Mouse (Mus musculus) neural tube, embryonic 14.5 days (tissue): ENCODE results near the gene Rab7b. TPM values are rescaled to one million over a fixed set of nuclear protein-coding genes. Genes with fewer than 3 reads are reported as not detected.

Experiments used
- ATAC-seq: fragments of 200-750 bp; cut with Nextera tagmentation; 2 replicates; pipeline ENCODE4 v1.8.0; 2017; ENCODE audit warnings: low read depth, mild to moderate bottlenecking, moderate TSS enrichment, moderate library complexity
- H3K27ac ChIP-seq: fragments of 300-500 bp; sonication (generic); 2 replicates; pipeline ENCODE4 v1.5.1; 2014; ENCODE audit warnings: low read depth, mild to moderate bottlenecking, control low read depth, low read length, moderate library complexity, mixed read lengths
- H3K27me3 ChIP-seq: fragments of 300-500 bp; sonication (generic); 2 replicates; pipeline ENCODE4 v1.6.1; 2014; ENCODE audit warnings: low read length; ENCODE audit not compliant: control insufficient read depth, insufficient read depth
- H3K36me3 ChIP-seq: fragments of 300-500 bp; sonication (generic); 2 replicates; pipeline ENCODE4 v1.6.1; 2014; ENCODE audit warnings: low read length, mixed read lengths; ENCODE audit not compliant: control insufficient read depth, insufficient read depth
- H3K4me1 ChIP-seq: fragments of 300-500 bp; sonication (generic); 2 replicates; pipeline ENCODE4 v1.6.1; 2014; ENCODE audit warnings: low read length; ENCODE audit not compliant: control insufficient read depth, insufficient read depth
- H3K4me2 ChIP-seq: fragments of 300-500 bp; sonication (generic); 2 replicates; pipeline ENCODE4 v1.6.1; 2014; ENCODE audit warnings: mild to moderate bottlenecking, low read depth, low read length, control low read depth
- H3K4me3 ChIP-seq: fragments of 300-500 bp; sonication (generic); 2 replicates; pipeline ENCODE4 v1.5.1; 2014; ENCODE audit warnings: low read depth, low read length, control low read depth, mixed read lengths
- H3K9ac ChIP-seq: fragments of 300-500 bp; sonication (generic); replicated peaks from 2 replicates; pipeline ENCODE4 v1.6.1; 2014; ENCODE audit warnings: low read depth, mild to moderate bottlenecking, control low read depth, low read length, mixed read lengths
- H3K9me3 ChIP-seq: fragments of 300-500 bp; sonication (generic); 2 replicates; pipeline ENCODE4 v1.6.1; 2016; ENCODE audit warnings: low read length; ENCODE audit not compliant: control insufficient read depth
- WGBS: fragments of 180-500 bp; shearing (Covaris S2); extraction: QIAGEN DNeasy Blood & Tissue Kit; methylation state at CpG from one replicate; pipeline ENCODE4 v1.1.7; 2014; 5-methylcytosine and 5-hydroxymethylcytosine counted together
- polyA plus RNA-seq: library from polyadenylated mRNA; unstranded; fragments of >200 nt; fragmentation: Nextera tagmentation; extraction: Ambion mirVana; gene quantifications from 2 replicates; pipeline ENCODE4 v1.2.1, GENCODE M21; 2014

Gene Rab7b
- polyA plus RNA-seq, 1 experiment from 2014 or later, result 0.48 TPM

DNA sequence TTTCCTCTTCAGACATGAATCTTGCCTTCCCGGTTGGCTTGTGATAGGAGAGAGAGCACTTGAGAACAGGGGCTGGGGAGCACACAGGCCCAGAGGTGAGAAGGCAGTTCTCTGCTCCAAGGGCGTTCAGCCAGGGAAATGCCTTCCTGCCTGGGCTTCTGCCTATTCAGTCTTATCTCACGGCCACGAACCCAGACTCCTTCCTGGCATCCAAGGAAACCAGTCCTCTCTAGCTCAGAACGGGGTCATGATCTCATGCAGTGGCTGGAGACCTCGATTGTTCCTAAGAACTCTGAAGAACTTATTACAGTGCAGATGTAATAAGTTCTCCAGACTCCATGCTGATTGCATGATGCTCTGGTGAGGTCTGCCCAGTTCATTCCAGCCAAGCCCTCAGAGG is 38.1 kb downstream of the Rab7b start:
- H3K36me3 ChIP-seq, result no peaks in the 10 kb centered on the region
- H3K9me3 ChIP-seq, result no peaks in the 10 kb centered on the region
- H3K4me1 ChIP-seq, result no peaks in the 10 kb centered on the region
- WGBS, result 82% methylated on average over 6 of the region's 6 CpGs
- H3K27ac ChIP-seq, result no peak overlapping the region
- H3K9ac ChIP-seq, result no peak overlapping the region
- ATAC-seq, result no peak
- no peaks in the 10 kb centered on the region for H3K27me3 ChIP-seq
- H3K4me3 ChIP-seq, result no peak overlapping the region
- no peak overlapping the region for H3K4me2 ChIP-seq

DNA sequence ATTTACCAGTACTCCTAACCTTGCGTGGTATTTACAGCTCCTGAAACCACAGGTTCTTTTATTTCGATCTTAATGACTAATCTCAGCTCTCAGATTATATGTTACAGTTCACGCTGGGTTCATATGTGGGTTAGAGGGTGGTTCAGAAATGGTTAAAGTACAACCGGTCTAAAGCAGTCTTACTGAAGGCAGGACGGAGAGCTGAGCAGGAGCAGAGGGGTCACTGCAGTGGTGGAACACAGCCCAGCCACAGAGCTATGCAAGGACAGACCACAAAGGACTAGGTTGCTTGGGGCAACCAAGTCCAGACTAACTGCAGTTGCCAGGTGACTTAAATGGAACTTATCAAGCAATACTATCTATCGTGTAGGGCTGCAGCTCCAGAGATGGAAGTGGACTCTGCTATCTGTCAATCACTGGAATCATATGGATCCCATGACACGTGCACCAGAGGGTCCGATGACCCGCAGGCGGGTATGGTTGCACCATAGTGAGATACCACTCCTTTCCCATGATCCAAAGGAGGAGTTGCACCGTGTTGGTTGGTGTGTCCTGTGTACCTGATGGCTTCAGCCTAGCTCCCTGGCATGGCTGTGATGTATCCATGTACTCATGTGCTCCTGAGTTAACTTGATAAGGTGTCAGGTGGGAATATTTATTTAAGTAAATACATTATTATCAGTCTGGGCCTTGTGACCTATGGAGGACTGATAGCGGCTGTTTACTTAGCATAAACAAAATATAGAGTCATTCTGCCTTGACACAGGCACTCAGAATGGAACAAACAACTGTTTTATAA is 42.3 kb downstream of the Rab7b start:
- H3K27me3 ChIP-seq, result no peaks in the 10 kb centered on the region
- H3K4me3 ChIP-seq, result no peak overlapping the region
- no peak overlapping the region for H3K27ac ChIP-seq
- ATAC-seq, result no peak
- H3K36me3 ChIP-seq, result no peaks in the 10 kb centered on the region
- no peak overlapping the region for H3K4me2 ChIP-seq
- no peak overlapping the region for H3K9ac ChIP-seq
- H3K4me1 ChIP-seq, result no peaks in the 10 kb centered on the region
- 81% methylated on average over 12 of the region's 12 CpGs for WGBS
- H3K9me3 ChIP-seq, result no peaks in the 10 kb centered on the region

DNA sequence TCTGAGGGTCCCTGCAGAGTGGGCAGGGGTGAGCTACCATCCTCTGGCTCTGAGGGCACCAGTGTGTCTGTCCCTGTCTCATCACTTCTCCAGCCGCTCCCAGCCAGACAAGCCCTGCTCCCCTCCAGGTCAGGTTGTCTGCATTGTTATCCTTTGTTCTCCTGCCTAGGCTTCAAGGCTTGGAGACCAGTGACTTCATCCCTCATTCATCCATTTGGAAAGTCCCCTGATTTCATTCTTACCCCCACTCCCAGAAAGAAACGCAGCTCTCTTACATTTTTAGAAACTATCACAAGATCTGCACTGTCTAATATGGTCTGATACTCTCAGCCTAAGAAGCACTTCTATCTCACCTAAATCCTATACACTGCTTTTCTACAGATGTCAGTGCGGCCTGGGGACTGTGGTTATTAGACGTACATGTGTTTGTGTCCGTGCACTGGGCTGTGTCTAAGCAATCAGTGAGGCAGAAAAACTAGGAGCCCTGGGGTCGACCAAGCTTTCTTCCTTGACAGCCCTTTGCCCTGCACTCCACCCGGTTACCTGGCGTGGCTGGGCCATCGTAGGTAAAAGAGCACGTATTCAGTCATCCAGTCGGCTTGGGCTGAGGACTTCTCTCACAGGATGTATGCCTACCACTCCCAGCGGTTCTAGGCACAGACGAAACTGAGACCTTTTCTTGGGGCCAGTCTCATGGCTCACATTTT is 45.1 kb downstream of the Rab7b start:
- Histone ChIP-seq H3K4me2 (no peak overlapping the region), H3K4me1 (no peaks in the 10 kb centered on the region), H3K27me3 (no peaks in the 10 kb centered on the region), H3K4me3 (no peak overlapping the region), H3K27ac (no peak overlapping the region), H3K36me3 (no peaks in the 10 kb centered on the region), H3K9me3 (no peaks in the 10 kb centered on the region), H3K9ac (no peak overlapping the region)
- WGBS, result 69% methylated on average over 13 of the region's 13 CpGs
- no peak for ATAC-seq

DNA sequence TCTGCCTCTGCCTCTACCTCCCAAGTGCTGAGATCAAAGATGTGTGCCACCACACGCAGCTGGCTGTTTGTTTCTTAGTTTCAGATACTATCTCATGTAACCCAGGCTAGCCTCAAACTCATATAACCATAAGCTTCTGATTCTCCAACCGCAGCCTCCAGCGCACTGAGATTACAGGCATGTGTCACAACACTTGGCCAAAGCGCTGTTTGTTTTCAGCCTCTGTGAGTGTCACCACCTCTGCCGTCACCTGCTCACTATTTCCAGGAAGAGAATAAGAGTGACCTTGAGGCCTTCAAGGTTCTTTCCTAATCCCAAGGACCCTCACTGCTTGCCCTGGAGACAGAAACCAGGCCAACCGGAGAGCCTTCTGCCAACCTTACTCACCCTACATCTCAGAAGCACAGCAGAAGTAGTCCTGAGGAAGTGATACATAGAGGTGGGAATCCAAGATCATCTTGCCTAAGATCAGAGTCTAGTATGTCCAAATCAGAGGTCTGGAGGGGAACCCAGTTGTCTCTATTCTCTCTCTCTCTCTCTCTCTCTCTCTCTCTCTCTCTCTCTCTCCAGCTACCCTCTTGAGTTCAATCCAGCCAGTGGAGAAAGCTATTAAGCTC is 46.3 kb downstream of the Rab7b start:
- Histone ChIP-seq H3K9me3 (no peaks in the 10 kb centered on the region), H3K4me1 (no peaks in the 10 kb centered on the region), H3K27me3 (no peaks in the 10 kb centered on the region), H3K4me3 (no peak overlapping the region), H3K36me3 (no peaks in the 10 kb centered on the region), H3K27ac (no peak overlapping the region), H3K9ac (no peak overlapping the region), H3K4me2 (no peak overlapping the region)
- ATAC-seq, result no peak
- WGBS, result 91% methylated on average over 6 of the region's 6 CpGs

DNA sequence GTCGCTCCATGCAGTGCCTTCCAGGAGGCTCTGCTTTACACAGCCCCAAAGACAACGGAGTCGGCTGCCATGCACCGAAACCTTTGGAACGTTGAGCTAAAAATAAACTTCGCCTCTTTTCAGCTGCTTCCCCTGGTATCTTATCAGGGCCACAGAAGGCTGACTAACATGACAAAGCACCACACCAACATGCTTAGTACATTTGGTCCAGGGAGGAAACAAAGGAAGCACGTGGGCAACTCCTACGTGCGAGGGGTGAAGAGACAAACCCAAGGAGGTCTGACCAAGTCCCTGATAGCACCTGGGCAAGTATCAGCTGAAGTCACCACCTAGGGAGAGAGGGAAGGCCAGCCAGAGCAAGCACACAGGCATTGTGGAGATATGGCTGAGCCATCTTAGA is 48.0 kb downstream of the Rab7b start:
- WGBS, result 90% methylated on average over 9 of the region's 9 CpGs
- no peak for ATAC-seq
- H3K27me3 ChIP-seq, result no peaks in the 10 kb centered on the region
- no peak overlapping the region for H3K4me3 ChIP-seq
- no peak overlapping the region for H3K9ac ChIP-seq
- no peaks in the 10 kb centered on the region for H3K4me1 ChIP-seq
- H3K4me2 ChIP-seq, result no peak overlapping the region
- H3K9me3 ChIP-seq, result no peaks in the 10 kb centered on the region
- H3K36me3 ChIP-seq, result no peaks in the 10 kb centered on the region
- no peak overlapping the region for H3K27ac ChIP-seq

DNA sequence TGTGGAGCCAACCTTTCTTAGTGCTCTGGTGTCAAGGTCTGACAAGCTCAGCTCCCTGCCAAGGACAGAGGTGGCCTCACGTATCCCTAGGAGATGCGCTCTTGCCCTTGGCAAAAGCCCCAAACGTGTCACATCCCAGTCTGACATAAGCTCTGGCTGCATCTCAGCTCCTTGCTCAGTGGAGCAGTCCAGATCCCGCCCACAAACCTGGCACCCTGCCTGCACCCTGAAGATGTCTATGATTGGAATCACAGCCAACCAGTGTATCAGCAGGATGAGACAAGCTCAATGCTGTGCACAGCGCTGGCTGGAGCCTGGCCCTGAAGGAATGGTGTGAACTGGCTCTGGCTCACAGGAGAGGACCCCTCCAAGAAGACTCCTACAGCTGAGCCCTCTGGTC is 48.8 kb downstream of the Rab7b start:
- WGBS, result 78% methylated on average over 5 of the region's 5 CpGs
- Histone ChIP-seq H3K27ac (no peak overlapping the region), H3K4me3 (no peak overlapping the region), H3K9me3 (no peaks in the 10 kb centered on the region), H3K27me3 (no peaks in the 10 kb centered on the region), H3K4me2 (no peak overlapping the region), H3K4me1 (no peaks in the 10 kb centered on the region), H3K9ac (no peak overlapping the region), H3K36me3 (no peaks in the 10 kb centered on the region)
- ATAC-seq, result peak; percentile 61; the same call in 1 of the 2 replicates

DNA sequence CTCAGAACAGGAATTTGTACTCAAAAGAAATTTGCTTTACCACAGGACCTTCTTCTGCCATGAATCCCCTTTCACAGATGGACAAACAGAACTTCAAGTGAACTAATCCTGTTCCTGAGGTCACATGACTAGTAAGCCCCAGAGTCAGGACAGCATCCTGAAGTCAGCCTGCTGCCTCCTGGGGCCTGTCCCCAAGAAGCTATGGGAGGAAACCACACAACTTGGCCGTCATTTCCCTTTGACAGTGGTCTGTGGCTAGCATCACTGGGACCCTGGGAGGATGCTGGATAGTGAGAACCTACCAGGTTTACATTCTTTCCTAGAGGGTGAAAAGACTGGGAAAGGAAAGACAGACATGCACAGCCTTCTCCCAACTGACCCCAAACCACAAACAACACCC is 50.3 kb downstream of the Rab7b start:
- no peak for ATAC-seq

DNA sequence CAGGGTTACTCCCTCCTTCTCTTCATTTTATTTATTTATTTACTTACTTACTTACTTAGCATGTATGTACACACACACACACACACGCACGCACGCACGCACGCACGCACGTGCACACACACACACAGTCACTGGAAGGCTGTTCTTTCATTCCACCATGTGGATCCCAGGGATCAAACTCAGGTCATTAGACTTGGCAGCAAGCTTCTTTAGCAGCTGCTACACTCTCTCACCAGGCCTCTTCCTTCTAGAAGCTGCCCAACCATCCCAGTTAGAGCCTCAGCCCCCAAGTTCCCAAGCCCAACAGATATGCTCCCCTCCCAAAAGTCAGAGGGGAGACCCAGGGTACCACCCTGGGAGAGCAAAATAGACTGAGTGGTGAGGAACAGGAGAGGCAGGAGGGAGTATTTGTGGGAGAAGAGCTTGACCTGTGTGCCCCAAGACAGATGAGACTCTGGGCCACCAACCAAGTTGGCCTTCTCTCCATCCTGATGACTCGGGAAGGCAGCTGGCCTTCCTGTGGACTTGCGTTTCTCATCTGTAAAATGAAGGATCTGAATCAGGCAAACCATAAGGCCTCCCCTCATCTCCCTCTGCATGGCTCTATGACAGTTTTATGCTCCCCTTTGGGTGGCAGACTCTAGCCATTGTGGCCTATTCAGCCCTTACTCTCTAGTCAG is 51.1 kb downstream of the Rab7b start:
- ATAC-seq, result no peak
- Histone ChIP-seq H3K9ac (no peak overlapping the region), H3K36me3 (no peaks in the 10 kb centered on the region), H3K4me1 (no peaks in the 10 kb centered on the region), H3K9me3 (no peaks in the 10 kb centered on the region), H3K4me3 (no peak overlapping the region), H3K27me3 (no peaks in the 10 kb centered on the region), H3K27ac (no peak overlapping the region), H3K4me2 (no peak overlapping the region)
- WGBS, result 96% methylated on average over 9 of the region's 9 CpGs

More for the DNA sequence above, 50.3 kb downstream of the Rab7b start:
- Histone ChIP-seq H3K4me1 (no peaks in the 10 kb centered on the region), H3K4me3 (no peak overlapping the region), H3K36me3 (no peaks in the 10 kb centered on the region), H3K27me3 (no peaks in the 10 kb centered on the region), H3K9ac (no peak overlapping the region), H3K4me2 (no peak overlapping the region), H3K27ac (no peak overlapping the region), H3K9me3 (no peaks in the 10 kb centered on the region)
- 75% methylated on average over 1 of the region's 1 CpGs for WGBS
